Comparison of ENCODE assay signal across 1 mouse cellular context in genomic region chr12:72760376-72761229, GRCm38 (mm10).
TF ChIP-seq lines count a peak whose summit lies in the region.

No protein-coding gene starts in this region.

TF ChIP-seq in MEL, 35 proteins besides CTCF, POLR2A, EP300 and RAD21 (continued from another document):
- no peak; the same call in 1 of the 2 replicates for TF ChIP-seq POLR2AphosphoS5 (IDR thresholded peaks at IDR 0.05; ENCODE audit: borderline replicate concordance, low read depth, low read length)
- TF ChIP-seq E2F4 (IDR thresholded peaks at IDR 0.05; ENCODE audit: borderline replicate concordance, low read depth, low read length) = no peak
- TF ChIP-seq SIN3A (IDR thresholded peaks at IDR 0.05; ENCODE audit: low read length) = peak; percentile 86; the same call in 1 of the 2 replicates
